Mouse (Mus musculus) gastrocnemius, postnatal 36 days (tissue): ENCODE results near the gene Adgrg5. TPM values are rescaled to one million over a fixed set of nuclear protein-coding genes. Genes with fewer than 3 reads are reported as not detected.

Experiments used
- DNase-seq, 2 experiments: peaks; one replicate each; pipeline ENCODE4 v3.0.0; 2022
- intact Hi-C: fragments of 180-260 bp; cut with DNase I; formaldehyde crosslinking; loops from one replicate; pipeline ENCODE4 v1.15.1; 2025
- total RNA-seq, 2 experiments: library from RNA; stranded (reverse); gene quantifications; 2 replicates each; pipeline ENCODE4 v1.2.3; 2021

Gene Adgrg5
- total RNA-seq, 2 experiments from 2014 or later = not detected

DNA sequence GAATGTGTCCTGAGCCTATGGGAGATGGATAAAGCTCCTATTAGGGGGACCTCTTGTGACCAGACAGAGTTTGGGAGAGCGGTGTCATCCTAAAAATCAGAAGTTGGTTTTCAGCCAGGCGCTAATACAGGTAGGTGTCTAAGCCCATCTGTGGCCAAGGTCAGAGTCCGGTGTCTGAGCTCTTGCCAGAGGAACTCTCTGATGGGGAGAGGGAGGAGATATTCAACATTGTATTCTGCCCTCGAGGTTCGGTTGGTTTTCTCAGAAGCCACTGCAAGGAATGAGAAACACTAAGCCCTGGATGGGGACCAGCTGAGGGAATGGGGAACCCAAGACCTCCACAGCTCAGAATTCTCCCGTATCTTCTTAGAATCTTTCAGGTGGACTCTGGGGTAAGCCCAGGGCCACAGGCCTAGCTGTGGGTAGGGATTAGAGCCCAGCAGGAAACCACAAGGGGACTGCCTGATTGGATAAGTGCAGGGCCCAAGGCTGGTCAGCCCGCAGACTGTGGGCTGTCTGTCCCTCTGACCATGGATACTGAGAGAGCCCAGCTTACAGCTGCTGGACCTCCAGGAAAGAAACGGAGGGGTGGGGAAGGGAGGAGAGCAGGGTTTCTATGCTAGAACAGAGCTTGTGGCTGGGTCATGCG is 7.1 kb upstream of the Adgrg5 start:
- intact Hi-C loops = no loop called here
- DNase-seq = no peak

GRCm38 (mm10) chr8:94916960-94917324 is 6.6 kb upstream of the Adgrg5 start:
- DNase-seq = no peak
- intact Hi-C loops = no loop called here

GRCm38 (mm10) chr8:94917352-94917751 is 6.1 kb upstream of the Adgrg5 start:
- intact Hi-C loops = no loop called here
- DNase-seq = peak; percentile 90 to 97

DNA sequence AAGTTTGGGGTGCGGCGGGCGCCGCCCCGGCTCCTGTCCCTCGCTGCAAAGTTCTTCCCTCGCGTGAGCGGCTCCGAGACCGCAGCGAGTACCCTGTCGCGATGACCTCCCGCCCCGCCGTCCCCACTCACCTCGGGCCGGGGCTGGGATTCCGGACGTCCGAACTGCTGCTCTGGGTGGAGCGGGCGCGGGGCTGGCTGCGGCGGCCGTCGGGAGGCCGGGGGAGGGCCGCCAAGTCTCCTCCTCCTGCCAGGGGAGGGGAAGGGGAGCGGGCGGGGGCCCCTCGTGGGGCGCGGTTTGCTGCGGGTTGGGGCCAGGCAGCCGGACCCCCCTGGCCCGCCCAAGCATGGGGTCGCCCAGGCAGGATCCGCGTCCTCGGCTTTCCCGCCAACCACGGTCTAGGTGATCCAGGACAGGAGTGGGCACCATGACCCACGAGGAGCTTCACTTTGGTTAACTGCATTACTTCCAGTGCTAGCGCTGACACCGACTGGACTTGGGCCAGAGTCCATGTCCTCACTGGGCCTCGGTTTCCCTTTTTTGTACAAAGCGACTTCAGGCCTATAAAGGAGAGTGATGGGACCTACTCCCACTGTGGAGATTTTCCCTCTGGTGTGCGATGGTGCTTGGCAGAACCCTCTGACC is 5.5 kb upstream of the Adgrg5 start, which contains the start of gene Ccdc102a:
Gene Ccdc102a (minus strand): TSS at position 248 of the 645 bp plus-strand sequence.
- intact Hi-C loops = no loop called here
- peak; percentile 63 to 66 for DNase-seq

GRCm38 (mm10) chr8:94919256-94919655 is 4.2 kb upstream of the Adgrg5 start:
- intact Hi-C loops = no loop called here

GRCm38 (mm10) chr8:94922176-94922575 is 1.3 kb upstream of the Adgrg5 start:
- intact Hi-C loops = no loop called here
- no peak for DNase-seq

More at GRCm38 (mm10) chr8:94919256-94919655, 4.2 kb upstream of the Adgrg5 start:
- DNase-seq = no peak

DNA sequence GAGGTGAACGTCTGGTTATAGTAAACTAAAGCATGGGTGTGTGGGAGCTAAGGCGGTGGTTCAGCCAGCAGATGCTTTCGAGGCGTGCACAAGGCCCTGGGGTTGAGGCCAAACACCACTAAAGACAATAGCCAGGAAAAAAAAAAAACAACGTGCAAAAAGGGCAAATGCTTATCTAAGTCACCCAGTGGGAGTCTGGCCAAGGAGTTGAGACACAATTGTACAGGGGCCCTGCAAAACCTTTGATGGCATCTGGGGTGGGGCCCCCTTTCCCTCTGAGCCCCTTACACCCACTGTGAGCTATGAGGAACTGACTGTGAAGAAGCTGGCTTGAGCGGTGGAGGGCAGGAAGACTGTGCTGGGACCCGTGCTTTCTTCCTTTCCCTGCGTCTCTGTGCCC is 892 bp upstream of the Adgrg5 start:
- DNase-seq = no peak
- intact Hi-C loops = no loop called here

DNA sequence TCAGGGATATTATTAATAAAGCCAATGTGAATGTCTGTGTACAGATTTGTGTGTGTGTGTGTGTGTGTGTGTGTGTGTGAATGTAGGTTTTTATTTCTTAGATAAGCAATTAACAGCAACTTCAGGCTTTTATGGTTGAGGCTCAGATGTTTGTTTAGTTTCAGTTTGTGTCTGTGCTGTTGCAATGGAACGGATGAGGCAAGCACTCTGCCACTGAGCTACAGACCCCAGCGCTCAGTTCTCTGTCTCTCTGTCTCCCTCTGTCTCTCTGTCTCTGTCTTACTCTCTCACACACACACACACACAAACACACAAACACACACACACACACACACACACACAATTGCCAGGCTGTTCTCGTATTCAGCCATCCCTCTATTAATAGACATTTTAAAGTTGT is 4.7 kb downstream of the Adgrg5 start:
- intact Hi-C loops = no loop called here
- no peak for DNase-seq

DNA sequence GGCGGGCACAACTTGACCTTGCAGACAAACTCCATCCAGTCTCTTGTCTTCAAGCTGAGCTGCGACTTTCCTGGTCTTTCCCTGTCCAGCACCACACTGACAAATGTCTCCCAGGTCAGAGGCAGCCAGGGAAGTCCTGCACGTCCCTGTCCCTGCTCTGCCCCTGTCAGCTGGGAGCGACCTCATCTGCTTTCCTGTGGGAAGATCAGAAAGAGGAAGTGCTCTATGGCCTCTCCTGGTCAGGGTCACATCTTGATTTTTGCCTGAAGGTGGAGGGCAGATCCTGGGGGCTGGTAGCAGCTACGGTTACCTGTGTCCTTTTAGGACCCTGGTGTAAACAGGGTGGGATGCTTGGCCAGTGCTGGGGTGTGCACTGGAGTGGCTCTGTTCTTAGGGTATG is 10.4 kb downstream of the Adgrg5 start:
- intact Hi-C loops = no loop called here
- DNase-seq = no peak

- DNase-seq = no peak
- intact Hi-C loops = no loop called here
Measured at GRCm38 (mm10) chr8:94935172-94935571, 11.7 kb downstream of the Adgrg5 start.

- intact Hi-C loops = loop anchor here (5.0 kb wide), 1 partner anchor 265 kb away; no protein-coding TSS in a partner anchor
- DNase-seq = peak; percentile 29 to 38
Measured at GRCm38 (mm10) chr8:94942566-94942965, 19.1 kb downstream of the Adgrg5 start.

DNA sequence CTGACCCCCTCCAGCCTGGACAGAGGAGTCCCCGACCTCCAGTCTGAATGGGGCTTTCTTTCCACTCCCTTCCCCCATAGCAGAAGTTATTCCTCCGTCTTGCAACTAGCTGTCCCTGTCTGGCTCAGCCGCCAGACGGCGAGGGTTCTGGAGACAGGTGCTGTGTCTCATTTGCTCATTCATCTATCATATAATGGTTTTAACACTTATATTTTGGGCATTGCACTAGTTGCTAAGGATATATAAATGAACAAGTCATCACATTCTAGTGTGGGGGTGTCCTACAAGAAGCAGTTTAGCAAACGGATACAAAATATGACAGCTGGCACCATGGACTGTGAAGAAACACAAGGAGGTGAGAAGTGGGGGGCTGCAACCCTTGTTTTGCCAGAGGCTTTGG is 21.7 kb downstream of the Adgrg5 start:
- intact Hi-C loops = no loop called here
- no peak for DNase-seq

- intact Hi-C loops = no loop called here
Measured at GRCm38 (mm10) chr8:94948421-94948820, 24.9 kb downstream of the Adgrg5 start.

DNA sequence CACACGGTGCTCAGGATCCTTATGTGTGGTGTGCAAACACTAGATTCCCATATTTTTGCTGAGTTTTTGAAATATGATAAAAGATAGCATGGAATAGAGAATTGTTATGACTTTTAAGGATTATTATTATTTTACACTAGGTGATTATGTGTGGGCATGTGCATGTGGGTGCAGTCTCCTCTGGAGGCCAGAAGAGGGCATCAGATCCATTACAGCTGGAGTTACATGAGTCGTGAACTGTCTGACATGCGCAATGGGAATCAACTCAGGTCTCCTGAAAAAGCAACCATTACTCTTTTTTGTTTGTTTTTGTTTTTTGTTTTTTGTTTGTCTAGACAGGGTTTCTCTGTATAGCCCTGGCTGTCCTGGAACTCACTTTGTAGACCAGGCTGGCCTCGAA is 25.5 kb downstream of the Adgrg5 start:
- DNase-seq = no peak
- intact Hi-C loops = no loop called here

More at GRCm38 (mm10) chr8:94948421-94948820, 24.9 kb downstream of the Adgrg5 start:
- no peak for DNase-seq

DNA sequence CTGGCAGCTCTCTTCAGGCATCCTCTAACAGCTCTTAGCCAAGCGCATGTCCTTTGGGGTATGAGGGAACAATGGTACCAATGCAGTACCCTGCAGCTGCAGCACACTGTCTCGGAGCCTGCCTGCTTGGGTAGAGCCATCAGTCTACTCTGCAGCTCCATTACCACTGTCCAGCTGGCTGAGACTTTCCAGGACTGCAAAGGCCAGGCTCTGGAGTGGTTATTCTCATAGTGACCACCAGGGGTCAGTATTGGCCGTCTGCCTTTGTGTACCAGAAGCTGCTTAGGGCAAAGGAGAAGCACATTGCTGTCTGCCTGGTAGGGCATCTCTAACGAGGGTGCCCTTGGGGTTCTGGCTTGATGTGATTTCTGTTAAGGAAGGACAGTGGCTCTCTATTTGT is 26.6 kb downstream of the Adgrg5 start:
- DNase-seq = peak; percentile 57 to 59

DNA sequence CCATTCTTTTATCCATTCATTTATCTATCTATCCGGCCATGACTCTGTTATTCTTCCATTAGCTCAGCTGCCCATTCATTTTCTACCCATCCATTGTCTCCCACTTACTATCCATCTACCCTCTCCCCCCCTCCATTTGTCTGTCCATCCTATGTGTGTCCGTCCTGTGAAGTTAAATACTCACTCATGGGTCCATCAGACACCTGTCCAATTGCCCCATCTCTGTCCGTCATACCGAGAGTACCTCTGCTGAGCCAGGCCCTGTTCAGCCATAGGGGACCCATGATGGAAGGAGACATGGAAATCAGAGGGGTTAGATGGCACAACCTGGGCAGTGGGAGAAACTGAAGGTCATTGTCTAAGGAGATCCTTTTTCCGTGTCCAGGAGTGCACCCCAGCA is 27.0 kb downstream of the Adgrg5 start:
- intact Hi-C loops = loop anchor here (1.0 kb wide), 1 partner anchor 51 kb away; no protein-coding TSS in a partner anchor
- no peak for DNase-seq

More for the DNA sequence above, 26.6 kb downstream of the Adgrg5 start:
- intact Hi-C loops = loop anchor here (1.0 kb wide), 1 partner anchor 51 kb away; no protein-coding TSS in a partner anchor

- intact Hi-C loops = no loop called here
- DNase-seq = no peak
Measured at GRCm38 (mm10) chr8:94952086-94952485, 28.6 kb downstream of the Adgrg5 start.

DNA sequence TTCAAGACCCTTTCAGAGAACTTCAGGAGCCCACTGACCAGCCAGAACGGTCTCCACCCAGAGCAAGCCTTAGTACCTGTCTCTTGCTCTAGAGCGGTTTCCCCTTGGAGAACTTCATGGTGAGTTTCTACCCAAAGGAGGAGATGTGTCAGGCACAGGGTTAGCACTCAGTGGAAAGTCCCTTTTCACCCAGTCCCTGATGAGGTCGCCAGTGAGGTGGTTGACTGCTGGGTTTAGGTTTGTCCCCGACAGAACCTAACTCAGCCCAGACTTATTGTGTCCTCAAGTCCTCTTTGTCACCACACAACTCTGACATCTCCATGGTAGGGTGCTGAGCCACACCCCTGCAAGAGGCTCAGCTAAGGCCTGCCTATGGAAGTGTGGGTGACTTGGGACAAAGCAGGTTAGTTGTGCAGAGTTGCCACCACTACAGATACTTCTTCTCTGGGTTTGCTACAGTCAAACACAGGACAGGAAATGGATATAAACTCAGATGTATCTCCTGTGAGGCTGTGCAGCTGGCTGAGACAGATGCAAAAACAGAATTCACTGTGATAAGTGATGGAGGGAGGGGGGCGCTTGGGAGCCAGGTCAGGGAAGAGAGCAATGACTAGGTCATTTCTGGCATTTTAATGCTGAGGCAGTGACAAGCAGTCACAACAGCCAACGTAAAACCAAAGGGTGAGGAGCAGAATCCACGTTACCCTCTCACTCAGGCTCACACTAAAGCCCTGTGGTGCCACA is 30.3 kb downstream of the Adgrg5 start:
- intact Hi-C loops = no loop called here
- DNase-seq = no peak

- DNase-seq = no peak
- intact Hi-C loops = no loop called here
Measured at GRCm38 (mm10) chr8:94954368-94954737, 30.9 kb downstream of the Adgrg5 start.

GRCm38 (mm10) chr8:94954921-94955758 is 31.6 kb downstream of the Adgrg5 start:
- intact Hi-C loops = no loop called here

More at GRCm38 (mm10) chr8:94954921-94955758, 31.6 kb downstream of the Adgrg5 start:
- no peak for DNase-seq
